Mouse (Mus musculus) neutrophil, adult 5-6 weeks (primary cell): ENCODE data around the gene Flt4. TPM values are rescaled to one million over a fixed set of nuclear protein-coding genes. Genes with fewer than 3 reads are reported as not detected.

Source experiments
- ATAC-seq: fragments of 151-379, 151-347 bp; 2 replicates; pipeline ENCODE4 v1.8.0; 2017; ENCODE audit warnings: mild to moderate bottlenecking, moderate TSS enrichment; ENCODE audit not compliant: insufficient number of reproducible peaks, poor library complexity, low FRiP score, severe bottlenecking; ENCODE audit errors: extremely low read depth
- total RNA-seq: library from RNA; stranded (forward); fragments of 200-1000 nt; gene quantifications from 2 replicates; pipeline ENCODE4 v1.2.3, GENCODE M21; 2017

Gene Flt4
- total RNA-seq, 1 experiment from 2014 or later, result not detected

DNA sequence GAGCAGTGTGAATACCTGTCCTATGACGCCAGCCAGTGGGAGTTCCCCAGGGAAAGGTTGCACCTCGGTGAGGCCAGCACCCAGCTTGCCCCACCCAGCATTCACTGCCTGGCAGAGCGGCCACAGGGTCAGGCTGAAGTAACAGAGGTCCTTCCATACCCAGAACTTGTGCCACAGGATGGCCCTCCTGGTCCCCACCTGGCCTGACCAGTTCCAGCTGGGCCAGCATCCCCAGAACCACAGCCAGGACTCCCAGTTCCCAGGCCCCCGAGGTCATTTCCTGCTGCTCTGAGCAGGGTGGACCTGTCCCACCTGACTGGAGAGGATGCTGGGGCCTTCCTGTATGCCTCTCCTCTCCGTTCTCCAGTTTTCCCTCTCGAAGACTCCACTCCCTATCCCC is 26.6 kb downstream of the Flt4 start:
- no peak for ATAC-seq

DNA sequence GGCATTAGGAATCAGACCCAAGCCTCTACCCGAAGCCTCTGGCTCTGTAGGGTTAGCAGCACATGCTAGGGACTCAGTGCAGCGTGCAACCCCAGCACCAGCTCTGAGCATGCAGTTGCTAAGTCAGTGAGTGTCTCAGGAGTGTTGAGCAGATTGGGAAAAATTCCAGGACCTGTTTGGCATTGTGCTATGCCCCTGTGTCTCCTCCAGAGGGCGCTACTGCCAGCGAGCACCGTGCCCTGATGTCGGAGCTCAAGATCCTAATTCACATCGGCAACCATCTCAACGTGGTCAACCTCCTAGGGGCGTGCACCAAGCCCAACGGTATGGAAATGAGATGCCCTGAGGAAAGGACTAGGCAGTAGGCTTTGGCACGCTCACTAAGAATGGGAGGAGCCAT is 27.4 kb downstream of the Flt4 start:
- no peak for ATAC-seq

DNA sequence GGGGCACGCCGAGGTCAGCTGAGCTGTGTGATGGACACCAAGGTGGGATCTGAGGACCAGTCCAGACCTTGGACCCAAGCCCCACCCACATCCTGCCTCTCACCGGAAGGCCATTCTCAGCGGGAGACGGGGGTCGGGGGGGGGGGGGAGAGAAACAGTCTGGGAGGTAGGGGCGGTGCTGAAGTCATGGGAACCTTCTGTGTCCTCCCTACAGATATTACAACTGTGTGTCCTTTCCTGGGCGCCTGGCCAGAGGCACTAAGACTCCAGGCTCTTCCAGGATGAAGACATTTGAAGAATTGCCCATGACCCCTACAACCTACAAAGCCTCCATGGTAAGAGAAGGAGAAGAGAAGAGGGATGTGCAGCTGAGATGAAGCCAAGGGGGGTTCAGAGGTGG is 36.6 kb downstream of the Flt4 start:
- no peak for ATAC-seq

DNA sequence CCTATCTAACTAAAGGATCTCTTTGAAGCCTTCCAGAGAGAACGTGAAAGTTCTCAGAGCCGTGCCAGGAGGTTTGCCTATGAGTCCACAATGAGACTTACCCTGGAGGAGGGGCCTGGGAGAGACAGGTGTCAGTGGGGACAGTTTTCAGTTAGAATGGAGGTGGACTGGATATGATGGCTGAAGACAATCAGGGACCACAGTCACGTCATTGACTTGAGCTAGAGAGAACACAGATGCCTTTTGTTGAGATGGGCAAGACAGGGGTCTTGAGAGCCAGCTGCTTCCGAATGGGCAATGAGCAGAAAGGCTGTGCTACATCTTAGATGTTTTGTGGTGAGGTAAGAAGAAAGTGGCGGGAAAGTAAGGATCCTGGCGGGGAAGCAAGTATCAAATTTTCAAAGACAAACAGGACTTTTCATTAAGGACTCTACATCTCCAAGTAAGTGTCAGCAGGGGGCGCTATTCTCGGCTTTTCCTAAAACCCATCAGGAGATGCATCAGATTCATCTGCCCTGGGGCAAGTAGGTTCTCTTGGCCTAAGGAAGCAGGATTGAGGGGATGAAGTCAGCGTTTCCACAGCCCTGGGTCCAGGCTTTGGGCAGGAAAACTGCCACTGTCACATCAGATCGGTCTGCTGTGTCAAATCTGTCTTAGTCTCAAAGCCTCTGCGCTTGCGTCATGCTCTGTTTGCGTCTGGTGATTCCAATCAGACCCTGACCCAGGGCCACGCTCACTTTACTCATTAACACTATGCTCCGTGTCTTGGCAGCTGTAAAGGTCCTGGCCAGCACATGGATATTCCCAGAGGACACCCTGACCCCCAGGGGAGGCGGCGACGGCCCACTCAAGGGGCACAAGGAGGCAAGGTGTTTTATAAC is 41.3 kb downstream of the Flt4 start:
- no peak for ATAC-seq

DNA sequence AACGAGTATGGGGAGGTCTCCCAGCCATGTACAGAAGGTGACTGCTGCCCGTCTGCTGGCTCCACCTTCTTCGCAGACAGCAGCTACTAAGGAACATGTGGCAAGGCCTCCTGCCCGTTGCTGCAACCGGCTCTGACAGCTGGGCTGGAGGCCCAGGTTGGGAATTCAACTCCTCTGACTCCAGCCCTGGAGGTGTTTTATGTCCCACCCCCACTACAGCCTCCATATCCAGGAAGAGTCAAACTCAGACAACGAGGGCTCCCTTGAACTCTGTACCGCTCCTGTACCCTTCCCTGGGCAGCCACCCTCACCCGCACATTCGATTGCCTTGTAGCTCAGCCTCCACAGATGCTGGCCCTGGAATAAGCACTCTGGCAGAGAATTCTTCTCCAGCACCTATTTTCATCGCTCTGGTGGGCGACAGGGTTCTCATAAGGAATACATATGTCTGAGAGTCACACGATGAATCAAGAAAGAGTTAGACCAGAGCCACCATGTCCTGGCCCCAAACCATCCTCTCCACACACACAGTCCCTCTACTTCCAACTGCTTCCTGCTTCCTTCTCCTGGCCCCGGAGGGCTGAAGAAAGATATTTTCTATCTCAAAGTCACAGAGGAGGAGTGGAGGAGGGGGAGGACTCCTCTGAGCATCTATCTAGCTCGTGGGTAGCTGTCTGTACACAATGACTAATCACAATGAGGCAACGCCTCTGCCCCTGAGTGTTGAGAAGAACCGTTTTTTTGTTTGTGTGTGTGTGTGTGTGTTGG is 42.1 kb downstream of the Flt4 start:
- ATAC-seq, result no peak

DNA sequence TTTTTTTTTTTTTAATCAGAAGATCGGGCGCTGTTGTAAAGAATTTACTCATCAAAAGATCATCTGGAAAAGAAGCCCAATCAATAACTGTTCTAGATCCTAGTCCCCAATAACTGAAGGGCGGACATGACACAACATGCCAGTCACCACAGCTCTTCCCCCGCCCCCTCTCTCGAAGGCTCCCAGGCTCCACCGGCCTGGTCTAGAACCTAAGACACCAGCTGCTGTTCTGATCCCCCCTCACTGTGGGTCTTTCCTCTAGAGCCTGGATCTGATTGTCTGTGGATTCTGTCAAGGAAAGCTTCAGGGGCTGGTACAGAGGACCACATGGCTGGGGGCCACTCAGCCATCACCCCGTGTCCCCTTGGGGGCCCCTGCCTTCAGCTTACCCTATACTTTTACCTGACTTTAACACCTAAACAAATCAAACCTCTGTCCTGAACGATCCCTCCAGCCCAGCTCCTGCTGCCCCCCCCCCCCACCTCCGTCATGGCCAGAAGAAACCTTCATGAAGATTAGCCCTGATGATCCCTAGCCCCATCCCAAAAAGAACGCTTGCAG is 42.8 kb downstream of the Flt4 start:
- no peak for ATAC-seq

DNA sequence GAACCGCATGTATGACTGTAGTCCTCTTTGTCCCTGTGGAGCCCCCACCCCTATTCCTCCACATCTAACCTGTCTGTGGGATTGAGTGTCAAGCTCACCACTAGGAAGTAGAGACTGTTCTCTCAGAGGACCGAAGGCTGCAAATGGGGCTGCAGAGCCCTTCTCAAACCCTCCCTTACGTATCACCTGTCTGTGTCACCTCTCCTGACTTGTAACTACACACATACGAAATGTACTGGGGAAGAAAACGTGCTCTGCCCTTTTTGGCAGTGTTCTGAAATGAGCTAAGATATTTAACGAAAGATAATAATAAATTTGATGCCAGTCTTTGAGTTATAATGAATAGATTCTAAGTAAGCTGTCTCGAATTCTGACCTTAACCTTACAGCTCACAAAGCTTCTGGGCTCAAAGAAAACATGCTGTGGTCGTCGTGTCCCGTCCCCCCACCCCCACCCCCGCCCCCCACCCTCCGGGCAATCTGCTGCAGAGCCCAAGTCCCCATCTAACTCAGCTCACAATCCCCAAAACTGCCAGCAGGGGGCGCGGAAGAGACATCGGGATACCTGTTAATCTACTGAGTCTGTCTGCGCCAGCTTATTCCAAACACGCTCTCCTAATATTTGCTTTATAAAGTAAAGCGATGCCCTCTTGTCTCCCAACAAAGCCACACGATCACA is 43.5 kb downstream of the Flt4 start:
- ATAC-seq, result peak; percentile 31; the same call in 1 of the 2 replicates

DNA sequence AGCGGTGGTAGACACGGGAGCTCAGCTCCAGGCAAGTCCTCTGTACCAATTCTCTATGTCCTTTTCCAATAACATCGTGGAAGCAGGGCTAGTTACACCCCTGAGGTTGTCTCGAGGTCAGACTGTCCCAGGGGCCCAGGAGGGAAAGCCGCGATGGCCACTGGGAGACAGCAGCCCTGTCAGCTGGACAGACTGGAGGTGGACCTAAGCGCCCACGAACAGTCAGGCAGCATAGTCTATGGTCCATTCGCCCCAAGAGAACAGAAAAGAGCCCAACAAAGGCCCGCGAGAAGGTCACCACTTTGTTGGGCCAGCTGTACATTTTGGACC is 44.0 kb downstream of the Flt4 start:
- ATAC-seq, result no peak

DNA sequence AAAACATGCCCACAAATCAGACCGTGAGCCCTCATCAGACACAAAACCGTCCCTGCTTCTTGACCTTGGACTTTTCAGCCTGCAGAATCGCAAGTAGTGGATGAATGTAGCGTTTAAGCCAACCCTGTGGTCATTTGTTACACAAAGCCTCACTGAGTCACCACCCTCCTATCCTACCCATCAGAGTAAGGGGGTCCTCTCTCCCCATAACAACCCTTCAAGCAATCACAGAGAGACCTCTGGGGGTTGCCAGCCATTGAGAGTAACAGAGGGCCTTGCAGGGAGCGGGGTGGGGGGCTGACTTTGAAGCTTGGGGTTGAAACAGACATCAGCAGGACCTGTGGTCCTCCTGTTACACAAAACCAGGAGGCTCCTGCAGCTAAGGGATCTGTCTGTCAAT is 45.6 kb downstream of the Flt4 start:
- no peak for ATAC-seq

DNA sequence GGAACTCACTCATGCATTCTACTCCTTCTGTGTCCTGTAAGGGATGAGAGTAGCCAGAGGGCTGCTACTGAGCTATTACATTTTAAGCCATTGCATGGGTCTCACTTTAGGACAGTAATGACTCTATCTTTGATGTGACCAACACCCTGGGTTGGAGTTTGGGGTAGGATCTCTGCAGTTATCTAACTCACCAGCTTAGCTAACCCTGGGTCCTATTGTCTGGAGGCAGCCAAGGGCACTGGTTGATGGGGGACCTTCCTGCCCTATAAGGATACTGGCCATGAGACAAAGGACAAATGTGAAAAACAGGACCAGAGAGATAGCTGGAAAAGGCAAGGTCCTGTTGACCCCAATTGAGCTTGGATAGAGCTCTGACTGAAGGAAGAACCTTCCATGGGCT is 46.4 kb downstream of the Flt4 start:
- no peak for ATAC-seq

DNA sequence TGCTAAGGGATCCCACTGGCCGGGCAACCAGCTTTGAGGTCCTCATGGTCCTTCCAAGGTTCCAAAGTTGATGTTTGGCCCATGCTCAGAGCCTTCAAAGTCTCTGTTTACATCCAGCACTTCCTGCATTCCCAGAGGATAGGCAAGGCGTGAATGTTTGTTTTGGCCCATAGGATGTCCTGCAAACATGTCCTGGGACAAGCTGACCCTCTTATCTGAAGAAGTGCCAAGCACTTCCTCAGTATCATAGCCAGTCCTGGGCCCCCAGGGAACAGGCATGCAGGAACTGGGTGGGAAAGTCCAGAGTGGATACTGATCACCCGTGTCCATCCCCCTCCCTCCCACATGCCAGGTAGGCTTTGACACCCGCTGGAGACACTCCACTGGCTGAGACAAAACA is 49.0 kb downstream of the Flt4 start:
- ATAC-seq, result no peak

DNA sequence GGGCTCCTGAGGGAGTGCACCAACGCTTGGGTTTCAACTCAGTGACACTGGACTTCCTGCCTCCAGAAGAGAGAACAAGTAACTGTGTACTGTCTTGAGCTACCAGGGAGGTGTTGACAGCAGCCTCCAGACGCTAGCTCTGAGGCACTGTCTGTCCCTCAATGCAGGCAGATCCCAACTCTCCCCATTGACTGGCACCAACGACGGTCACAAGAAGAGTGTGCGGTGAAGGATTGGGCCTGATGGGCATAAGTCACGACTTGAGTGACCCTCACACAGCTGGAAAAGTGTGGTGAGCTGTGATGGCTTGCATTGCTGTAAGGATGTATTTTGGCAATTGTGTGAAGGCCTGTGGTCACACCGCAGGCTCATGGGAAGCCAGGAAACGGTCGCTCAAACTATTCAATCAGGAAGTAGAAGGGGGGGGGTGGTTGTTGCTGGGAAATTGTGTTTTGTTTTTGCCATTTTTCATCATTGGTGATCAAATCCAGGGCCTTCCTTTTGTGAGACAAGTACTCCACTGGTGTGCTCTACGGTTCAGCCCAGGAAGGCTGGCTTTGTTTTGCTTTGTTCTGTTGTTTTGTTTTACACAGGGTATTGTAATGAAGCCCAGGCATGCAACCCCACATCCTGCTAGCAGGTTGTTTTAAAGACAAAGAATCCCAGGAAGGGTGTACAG is 49.9 kb downstream of the Flt4 start:
- no peak for ATAC-seq

DNA sequence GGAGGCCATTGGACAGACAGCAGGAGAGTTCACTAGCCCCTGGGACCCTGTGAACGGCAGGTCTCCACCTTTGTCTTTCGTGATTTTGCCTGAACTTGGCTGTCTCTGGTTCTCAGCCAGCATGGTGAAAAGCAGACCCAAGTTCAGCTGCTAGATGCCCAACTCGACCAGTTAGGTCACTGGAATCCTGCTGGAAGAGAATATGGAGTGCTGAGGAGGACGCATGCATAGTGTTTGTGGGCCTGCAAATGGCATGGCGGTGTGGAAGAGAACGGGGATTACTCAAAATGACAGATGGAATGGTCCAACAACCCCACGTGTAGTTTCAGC is 50.4 kb downstream of the Flt4 start:
- no peak for ATAC-seq

DNA sequence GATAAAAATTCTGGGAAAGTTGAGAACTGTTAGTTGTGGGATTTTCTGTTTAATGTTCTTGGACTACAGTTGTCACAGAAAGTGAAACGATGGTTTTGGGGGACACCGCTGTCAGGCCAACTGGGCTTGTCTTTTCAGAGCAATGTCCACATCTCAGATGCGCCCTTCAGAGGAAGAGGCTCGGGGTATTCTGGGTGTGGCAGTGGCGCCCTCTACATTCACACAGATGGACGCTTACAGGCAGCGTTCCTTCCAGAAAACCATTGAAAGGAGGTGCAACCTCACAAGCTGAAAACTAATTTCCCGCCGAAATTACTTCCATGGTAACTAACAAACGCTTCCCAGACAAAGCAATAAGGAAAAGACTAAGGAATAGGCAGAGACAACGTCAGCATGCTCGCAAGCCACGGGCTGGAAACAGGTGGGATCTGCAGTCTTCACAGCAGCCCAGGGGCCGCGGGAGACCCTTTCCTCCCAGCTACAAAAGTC is 53.3 kb downstream of the Flt4 start:
- ATAC-seq, result no peak

DNA sequence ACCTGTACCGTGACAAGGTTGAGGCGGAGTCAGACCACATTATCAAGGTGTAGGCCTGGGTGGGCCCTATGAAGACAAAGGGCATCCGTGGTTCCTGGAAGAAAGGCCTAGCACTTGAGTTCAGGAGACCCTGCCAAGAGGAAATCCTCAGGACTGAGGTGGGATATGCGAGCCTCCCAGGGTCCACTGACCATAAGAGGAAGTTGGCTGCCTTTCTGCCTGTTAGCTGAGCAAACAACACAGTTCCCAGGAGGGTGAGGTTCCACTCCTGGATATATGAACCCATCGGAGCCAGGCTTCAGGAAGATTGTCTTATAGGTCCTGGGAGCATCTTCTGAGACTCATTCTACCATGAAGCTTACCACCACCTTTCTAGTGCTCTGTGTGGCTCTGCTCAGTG is 54.2 kb downstream of the Flt4 start, which contains the start of gene Scgb3a1:
Gene Scgb3a1, plus strand, starts transcription at position 301 of the 400 bp plus-strand sequence.
- no peak for ATAC-seq

DNA sequence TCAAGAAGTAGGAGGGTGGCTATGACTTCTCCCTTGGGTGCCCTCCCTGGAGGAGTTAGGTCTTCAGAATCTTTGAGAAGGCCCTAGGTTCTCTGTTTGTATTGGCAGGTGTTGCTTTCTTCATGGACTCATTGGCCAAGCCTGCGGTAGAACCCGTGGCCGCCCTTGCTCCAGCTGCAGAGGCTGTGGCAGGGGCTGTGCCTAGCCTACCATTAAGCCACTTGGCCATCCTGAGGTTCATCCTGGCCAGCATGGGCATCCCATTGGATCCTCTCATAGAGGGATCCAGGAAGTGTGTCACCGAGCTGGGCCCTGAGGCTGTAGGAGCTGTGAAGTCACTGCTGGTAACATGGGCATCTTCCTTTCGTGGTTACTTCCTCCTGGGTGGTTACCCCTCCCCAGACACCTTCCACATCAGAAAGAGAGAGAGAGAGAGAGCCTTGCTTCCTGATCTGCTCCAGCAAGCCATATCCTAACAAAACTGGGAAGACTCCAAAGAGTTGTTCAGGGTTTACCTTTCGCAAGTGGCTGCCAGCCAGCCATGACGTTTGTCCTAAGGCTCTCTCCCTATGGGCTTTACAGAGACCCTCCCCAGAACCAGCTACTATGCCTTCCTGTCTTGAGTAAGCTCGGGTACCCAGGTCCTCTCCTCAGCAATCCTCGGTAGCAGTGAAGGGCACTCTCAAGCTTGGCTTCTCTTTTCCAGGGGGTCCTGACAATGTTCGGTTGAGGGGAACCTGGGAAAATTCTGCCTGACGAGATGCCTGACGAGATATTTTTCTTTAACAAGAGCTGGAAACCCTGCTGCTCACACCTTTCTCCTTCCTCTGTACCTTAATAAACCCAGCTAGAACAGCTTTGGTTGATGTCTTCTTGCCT is 55.4 kb downstream of the Flt4 start:
- no peak for ATAC-seq

DNA sequence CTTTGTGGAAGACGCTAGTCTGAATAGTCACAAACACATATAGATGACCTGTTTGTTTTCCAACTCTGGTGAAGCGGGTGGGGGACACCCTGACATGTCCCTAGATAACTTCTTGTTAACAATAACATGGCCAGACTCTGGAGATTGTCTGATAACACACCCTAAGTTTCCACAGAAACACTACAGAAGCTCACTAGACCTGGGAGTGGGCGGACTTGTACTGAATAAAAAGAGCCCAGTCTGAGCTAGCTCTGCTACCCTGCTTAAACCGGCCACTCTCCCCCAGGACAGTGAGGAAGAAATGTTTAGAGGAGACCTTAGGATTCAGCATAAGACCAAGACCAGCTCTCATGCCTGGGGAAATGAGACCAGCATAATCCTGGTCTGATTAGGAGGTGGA is 56.4 kb downstream of the Flt4 start:
- ATAC-seq, result no peak

DNA sequence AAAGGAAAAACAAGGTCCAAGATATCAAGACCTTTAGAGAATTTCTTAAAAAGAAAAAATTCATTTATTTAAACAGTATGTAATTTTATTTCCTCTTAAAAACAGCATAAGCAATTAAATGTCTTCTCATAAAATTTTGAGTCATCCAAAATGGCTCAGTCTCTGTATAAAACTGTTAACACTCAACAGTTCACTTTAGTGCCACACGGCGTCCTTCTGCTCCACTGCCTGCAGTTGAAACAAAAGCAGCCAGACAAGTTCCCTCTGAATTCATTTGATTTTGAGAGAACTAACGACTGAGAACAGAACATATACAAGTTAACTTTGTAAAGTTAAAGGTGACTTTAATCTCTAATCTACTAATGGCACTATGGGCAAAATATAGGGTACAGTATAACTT is 64.4 kb downstream of the Flt4 start:
- ATAC-seq, result no peak
